Mouse (Mus musculus) kidney, adult 8-10 months (tissue): Measurements from ENCODE around the gene Adamts7.

ENCODE experiments used
- DNase-seq, 2 experiments: peaks; one replicate each; pipeline ENCODE4 v3.0.0; 2022

Adamts7 gene

DNA sequence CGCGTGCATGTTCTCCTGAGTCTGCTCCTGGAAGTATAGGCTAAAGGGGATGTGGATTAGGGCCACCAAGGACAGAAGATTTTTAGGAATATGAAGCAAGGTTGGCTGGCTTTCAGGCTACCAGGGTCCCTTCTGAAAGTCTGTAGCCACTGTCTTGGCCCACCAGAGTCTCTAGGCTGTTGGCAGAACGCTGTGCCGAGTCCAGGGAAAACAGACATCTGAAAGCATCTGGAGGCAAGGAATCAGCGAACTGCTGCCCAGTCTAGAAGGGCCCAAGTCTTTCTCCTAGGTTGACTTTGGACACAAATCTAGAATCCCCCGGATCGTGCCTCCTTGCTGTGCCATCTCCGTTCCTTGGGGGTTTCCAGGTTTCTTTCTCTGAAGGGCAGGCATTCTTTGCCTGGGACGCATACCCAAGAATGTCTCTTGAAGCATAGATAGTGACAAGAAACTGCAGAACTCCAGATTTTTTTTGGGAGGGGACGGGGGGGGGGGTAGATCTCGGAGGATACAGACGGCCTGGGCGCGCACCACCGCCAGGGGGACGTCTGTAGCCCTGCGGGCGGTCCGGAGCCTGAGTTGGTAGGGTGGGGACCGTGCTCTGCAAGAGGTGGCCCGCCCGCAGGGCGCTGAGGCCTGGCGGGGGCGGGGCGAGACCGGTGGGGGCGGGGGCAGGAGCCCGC, 485 bp upstream of the Adamts7 start:
- DNase-seq, result peak in 1 of 2 experiments; percentile 34

DNA sequence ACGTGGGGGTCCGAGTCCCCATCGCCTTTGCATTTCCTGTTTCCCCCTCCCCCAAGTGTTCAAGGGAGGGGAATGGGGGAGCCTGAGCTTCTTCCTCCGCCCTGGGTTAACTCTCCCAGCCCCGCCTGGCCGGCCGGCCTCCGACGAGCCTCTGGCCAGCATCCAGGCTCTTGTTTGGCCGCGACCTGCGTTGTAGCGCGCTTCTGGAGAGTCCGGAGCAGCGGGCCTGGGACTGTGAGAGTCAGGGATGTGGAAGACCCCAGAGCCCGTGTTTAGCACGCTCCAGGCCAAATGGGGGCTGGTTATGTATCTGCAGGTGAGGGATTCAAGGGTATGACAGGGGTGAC, 853 bp downstream of the Adamts7 start:
- DNase-seq, result peak in 1 of 2 experiments; percentile 27

DNA sequence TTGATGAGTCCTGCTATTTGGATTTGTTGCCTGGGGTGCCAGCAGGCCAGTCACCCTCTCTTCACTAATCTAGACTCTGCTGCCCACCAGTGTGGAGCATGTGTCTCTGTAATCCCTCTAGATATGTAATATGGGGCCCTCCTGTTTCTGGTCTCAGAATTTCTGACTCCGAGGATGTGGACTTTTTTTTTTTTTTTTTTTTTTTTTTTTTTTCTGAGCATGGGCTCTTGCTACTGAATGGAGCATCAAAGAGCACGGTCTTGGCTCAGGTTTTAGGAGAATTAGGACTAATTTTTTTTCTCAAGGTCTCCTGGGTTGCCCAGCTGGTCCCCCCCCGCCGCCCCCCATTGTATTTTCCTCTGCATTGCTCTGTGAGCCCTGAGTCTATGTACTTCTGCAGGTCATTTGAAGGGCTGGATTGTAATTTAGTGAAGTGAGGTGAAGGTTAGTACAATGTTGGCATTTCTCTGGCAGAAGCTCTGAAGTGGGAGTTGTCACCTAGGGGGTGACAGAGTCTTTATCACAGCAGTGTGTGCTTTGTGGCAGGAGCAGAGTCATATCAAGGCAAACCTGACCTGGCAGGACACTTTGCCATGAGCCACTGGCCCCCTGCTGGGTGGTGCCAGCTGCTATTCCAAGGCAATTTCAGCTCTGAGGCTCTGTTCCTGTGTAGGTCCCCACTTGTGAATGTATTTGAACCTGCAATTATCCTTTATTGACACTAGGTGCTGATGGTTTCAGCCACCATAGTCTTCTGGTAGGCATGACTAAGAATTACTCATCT, 2.0 kb downstream of the Adamts7 start:
- no peak for DNase-seq

DNA sequence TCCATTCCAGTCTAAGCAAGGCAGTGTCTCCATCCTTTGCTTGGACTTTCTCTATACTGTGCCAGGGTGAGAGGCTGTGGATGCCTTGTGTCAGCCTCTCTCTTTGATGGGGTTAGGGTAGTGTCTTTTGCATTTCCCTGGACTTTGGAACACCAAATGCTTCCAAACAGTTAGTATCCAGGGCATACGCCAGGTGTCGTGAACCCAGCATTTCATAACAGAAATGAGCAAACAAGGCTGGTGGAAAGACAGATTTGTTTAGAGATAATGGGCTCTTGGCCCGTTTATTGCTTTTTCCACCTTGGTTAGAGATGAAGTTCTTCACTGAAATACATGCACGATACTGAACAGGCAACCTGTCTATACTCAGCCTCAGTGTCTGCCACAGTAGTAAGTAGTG, 2.7 kb downstream of the Adamts7 start:
- no peak for DNase-seq

DNA sequence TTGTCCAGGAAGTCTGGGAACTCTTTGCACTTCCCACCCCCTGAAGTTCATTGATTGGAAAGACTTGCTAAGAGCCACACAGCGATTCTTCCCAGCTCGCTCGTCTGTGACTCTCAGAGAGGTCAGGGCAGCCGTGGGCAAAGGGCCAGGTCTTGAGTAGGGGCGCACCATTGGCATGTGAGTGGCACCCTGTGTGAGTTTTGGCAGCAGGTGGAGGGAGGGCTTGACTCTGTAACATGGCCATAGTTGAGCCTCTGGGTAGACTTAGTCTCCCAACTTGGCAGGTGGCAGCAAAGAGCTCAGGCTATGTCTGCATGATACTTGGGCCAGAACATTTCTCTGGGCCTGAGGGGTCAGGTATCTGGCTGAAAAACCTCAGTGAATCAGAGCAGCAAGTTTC, 3.7 kb downstream of the Adamts7 start:
- no peak for DNase-seq

DNA sequence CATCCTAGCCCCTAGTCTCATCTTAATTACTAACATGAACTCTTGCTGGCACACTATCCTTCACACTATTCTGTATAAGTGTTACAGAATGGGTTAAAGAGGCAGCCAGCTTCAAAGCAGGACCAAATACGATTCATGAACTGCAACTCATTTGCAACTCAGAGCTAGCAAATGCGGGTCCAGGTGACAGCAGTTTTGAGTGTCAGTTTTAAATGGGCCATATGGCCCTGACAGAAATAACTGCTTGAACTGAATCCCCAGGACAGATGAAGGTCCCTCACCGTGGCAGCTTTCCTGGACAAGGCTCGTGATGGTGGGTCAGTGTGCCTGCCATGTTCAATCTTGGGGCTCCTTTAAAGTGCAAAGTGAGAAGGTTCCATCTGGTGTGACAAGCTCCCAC, 7.1 kb downstream of the Adamts7 start:
- DNase-seq, result no peak

DNA sequence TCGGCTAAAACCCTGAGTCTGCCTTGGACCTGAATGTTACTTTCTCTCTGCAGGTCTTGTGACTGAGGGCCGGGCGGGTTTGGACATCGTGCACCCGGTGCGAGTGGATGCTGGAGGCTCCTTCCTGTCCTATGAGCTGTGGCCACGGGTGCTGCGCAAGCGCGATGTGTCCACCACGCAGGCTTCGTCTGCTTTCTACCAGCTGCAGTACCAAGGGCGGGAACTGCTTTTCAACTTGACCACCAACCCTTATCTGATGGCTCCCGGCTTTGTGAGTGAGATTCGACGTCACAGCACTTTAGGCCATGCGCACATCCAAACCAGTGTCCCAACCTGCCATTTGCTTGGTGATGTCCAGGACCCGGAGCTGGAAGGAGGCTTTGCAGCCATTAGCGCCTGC, 8.6 kb downstream of the Adamts7 start:
- no peak for DNase-seq

DNA sequence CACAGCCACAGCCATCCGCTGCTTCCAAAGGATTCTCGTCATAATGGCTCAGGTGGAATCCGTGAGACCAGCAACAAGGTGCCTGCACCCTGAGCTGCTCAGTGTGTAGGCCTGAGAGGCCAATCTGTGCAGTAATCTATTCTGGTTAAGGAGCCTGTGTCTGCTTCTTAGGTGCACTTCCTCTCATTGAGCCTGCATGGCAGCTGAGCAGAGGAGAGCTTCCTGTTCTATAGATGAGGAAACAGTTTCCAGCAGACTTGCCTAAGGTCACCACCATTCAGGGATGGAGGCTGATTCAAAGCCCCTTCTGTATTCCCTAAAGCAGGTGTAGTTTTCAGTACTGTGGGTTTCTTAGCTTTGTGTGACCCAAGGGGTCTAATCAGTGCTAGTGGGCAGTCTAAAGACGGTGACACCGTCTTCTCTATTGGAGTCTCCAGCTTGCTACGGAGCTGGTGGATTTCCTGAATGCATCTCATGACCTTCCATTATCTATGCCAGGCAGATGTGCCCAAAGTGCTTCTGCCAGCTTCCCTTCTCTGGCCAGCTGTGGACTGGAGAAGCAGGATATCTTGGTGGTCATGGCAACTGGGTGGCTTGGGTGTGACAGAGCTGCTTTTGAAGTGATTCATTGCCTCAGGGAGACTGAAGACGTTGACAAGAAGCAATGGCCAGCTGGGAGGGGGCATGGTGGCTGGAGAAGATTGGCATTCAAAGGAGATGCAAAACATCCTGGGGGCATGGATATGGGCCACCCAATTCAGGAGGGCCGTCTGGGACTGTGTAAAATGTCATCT, 9.9 kb downstream of the Adamts7 start:
- no peak for DNase-seq

DNA sequence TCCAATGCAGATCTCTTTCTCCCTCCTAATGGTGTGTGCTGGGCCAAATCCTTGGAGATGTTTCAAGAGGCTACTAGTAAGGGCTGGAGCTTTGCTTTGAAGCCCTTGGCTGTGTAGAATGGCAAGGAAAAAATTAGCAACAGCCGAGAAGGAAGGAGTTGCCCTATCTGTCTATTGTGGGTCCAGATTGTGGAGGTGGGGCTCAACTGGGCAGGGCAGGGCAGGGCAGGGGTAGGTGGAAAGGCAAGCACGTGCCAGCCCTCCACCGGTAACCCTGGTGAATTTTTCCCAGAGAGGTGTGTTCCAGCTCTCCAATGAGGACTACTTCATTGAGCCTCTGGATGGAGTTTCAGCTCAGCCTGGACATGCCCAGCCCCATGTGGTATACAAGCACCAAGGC, 10.5 kb downstream of the Adamts7 start:
- DNase-seq, result no peak

DNA sequence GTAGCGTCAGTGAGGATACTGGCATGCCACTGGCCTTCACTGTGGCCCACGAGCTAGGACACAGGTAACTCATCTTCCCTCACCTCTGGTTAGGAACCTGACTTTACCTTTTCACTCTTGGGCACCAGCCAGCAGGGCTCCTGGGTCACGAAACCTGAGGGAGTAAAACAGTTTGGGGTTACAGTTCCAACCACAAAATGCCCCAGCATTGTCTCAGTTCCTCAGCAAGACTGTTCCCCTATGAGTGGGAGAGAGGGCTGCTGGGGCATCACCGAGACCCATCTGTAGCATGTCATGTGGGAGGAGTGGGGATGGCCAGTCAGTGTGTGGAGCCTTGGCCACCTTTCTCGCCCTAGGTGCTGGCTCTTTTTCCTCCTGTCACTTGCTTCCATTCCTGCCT, 16.5 kb downstream of the Adamts7 start:
- no peak for DNase-seq

DNA sequence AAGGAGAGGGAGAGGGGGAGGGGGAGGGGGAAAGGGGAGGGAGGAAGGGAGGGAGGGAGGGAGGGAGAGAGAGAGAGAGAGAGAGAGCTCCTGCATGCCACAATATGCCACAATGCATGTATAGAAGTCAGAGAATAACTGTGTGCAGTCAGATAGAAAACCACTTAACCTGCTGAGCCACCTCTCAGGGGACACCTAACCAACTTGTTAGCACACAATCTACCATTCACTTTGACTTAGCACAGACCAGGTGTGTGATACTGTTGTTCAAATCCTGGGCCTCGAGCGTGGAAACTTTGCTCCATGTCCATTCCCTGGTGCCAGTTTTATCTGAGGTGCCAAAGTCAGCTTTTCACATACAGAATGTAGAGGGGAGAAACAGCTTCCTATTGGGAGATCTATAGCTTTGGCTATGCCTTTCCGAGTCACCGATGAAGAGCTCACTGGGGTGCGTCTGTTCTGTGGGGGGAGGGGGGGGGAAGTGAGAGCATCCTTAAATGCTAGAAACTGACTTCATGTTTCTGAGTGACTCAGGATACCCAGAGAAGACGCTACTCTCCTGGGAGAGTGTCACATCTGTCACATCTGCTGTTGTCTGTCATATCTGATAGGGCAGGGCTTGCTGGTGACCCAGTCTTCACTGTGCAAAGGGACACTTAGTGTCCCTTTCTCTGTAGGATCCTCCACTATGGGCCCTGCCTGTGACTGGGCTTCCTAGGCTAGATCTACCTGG, 19.0 kb downstream of the Adamts7 start:
- DNase-seq, result no peak

DNA sequence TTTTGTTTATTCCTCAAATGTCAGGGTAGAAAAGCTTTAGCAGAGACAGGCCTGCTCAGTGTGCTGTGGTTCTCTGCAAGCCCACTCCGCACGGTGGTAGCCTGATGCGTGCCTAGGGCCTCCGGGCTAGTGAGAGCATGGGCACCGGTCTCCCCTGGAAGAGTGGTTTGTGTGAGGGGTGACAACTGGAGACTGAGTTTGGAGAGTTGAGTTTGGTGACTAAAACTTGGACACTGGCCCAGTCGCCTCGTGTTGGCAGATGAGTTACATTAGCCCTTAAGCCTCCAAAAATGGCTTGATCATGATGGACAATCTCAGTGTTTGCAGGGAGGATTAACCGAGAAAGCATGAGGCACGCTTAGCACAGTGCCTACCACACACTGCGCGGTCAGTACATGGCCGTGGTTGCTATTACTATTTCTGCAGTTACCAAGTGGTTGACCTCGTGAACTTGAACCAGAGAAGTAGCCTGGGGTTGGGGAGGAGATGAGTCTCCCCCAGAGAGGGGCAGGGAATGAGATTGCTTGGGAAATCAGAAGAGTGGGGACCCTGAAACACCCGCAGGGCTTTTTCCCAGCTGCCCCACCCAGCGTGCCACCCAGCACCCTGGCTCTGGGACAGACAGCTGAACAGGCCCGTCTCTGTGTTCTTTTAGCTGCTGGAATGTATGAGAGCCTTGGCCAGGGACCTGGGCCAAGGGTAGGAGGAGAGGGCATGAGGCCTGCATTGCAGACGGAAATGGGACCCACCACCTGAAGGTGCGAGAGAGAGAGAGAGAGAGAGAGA, 20.0 kb downstream of the Adamts7 start:
- no peak for DNase-seq

DNA sequence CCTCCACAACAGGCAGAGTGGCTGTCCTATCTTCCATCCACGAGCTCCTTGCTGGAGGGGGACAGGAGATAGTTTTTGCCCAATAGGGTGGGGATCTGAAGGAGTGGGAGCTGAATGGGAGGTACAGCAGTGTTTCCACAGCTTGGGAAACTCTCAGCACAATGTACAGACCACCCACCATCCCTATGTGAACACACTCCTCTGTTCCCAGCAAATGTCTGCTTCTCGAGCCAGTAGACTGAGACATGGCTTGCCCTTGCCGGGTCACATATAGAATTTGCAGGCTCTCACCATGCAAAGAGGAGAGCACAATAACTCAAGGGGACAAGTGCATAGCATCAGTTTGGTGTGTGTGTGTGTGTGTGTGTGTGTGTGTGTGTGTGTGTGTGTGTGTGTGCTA, 20.7 kb downstream of the Adamts7 start:
- DNase-seq, result no peak

DNA sequence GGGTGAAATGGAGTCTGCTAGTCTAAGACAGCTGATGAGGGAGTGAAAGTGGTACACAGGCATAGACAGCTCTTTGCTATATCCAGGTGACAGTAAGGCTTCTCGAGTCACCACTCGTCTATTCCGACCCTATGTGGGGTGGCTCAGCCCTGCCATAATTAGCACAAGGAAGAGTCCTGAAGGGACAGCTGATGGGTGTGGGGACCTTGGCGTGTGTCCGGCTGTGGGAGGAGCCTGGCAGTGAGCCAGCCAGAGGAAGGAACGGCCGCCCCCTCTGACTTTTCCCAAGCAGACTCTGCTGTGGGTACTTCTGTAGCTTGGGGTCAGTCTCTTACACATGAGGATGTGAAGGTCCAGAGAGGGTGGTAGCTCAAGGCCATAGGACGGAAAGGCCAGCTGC, 21.2 kb downstream of the Adamts7 start:
- peak; percentile 47 to 70 for DNase-seq

DNA sequence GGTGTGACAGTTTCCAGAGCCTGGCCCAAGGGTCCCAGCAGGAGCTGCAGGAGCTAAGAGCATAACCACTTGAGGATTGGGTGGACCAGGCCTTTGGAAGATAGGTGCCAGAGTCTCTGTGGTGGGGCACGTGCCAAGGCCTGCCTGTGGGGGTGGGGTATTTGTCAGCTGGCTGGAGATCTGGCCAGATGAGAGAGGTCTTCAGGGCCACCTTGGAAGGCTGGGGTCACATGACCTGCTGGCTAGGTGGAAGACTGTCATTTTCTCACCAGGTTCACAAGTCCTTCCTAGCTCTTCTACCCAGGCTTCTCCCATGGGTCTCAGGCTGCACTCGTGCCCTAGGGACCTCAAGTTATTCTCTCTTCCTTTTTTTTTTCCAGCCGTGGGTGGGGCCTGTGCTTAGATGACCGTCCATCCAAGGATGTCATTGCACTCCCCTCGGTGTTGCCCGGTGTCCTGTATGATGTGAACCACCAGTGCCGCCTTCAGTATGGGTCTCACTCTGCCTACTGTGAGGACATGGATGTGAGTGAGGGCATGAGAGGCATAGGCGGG, 22.6 kb downstream of the Adamts7 start:
- no peak for DNase-seq

DNA sequence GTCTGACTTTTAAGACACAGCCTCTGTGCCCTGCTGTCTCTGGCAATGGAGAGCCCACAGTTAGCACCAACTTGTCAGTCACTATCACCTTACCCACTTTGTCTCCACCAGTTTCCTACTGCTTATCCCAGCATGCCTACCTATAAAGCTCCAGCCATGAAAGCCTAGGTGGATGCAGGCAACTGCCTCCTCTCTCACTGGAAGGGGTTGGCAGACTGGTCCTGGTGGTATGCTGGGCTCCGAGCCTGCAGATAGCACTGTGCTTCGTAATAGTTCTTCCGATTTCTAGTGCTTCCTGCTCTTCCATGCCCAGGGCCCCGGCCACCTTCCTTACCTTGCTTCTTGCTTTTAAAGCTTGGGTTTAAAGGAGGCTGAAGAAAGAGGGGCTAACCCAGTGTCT, 26.0 kb downstream of the Adamts7 start:
- DNase-seq, result no peak

DNA sequence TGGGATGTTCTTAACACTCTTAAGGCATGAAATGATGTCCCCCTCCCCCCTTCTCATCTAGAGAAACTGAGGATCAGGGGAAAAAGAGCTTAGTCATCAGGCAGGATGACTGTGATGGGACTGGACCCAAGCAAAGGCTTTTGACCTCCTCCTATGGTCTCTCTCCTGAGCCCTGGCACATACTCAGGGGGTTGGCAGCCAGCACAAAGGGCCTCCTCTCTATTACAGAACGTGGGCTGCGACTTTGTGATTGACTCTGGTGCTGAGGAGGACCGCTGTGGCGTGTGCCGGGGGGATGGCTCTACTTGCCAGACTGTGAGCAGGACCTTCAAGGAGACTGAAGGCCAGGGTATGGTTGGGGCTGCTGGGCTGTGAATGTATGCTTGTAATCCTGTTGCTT, 26.5 kb downstream of the Adamts7 start:
- no peak for DNase-seq

DNA sequence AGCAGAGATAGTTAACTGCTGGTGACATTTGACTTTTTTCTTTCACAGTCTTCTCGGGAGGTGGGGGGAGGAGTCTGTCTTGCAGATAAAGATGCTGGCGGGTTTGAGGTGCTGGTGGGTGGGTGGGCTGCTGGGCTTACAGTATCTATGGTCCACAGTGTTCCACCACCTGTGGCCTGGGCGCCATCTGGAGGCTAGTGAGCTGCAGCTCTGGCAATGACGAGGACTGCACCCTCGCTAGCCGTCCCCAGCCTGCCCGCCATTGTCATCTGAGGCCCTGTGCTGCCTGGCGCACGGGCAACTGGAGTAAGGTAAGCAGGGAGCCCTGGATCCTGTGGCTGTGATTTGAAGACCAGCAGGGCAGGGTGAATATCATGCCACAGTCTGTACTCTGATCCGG, 32.1 kb downstream of the Adamts7 start:
- no peak for DNase-seq

DNA sequence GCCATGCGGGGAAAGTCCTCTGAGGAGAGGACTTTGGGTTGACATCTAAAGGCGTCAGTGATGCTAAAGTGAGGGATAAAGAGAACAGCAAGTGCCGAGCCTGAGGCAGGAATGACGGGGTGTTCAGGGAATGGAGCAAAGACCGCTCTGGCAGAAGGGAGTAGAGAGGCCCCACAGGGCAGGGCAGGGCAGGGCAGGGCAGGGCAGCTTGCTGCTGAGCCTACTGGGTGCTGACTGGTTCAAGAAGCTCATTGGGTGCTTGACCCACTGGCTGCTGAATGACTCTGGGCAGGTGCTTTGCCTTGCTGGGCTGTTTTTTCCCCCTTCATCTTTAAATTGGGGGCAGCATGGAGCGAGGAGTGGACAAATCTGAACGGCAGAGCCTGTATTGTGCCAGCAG, 33.4 kb downstream of the Adamts7 start:
- no peak for DNase-seq

DNA sequence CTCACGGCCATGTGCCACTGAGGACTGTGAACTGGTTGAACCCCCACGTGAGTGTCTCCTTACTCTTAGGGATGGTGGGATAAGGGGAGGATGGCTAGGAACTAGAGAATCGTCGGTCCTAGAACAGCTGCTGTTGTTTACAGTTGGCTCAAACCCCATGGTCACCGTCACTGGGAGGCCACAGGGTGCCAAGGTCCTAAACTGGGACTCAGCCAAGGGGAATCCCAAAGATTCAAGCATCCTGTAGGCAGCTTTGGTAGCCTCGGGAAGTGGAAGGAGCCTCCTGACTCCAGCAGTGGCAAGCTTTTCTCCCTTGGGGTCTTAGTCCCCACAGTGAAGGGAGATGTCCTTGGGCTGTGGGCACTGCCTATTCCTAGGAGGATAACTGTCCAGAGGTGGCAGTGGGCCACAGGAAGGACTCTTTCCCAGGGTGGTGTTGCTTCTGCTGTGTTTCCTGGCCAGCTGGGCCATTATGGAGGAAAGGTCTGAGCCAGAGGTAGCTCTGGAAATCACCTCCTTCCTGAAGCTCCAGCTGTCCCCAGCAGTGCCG, 34.3 kb downstream of the Adamts7 start:
- DNase-seq, result peak in 1 of 2 experiments; percentile 9

DNA sequence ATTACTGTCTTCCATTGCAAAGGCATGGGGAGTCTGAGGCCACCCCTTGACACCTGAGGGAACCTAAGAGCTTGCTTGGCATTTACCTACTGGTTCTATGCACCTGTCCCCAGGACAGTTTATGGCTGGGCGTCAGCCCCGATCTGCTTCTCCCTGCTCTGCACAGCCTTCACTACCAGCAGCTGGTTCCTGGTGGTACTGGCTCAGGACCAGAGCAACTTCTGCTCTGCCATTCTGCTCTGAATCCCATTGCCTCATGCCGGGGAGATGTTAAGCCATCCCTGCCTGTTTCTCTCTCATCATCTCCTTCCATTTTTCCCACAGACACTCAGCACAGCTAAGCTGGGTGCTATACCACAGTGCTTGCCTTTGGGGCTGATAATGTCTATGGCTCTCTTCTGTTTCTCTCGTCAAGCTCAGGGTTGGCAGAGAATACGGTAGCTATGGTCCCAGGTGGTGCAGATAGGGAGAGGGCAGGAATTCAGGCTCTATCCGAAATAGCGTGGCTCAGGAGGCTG, 35.1 kb downstream of the Adamts7 start:
- no peak for DNase-seq
